Mouse (Mus musculus) C2C12 (cell line): ENCODE results near the gene Obsl1.

Experiments used
- CEBPB ChIP-seq: IDR thresholded peaks from one replicate; pipeline ENCODE4 v1.6.1; 2011; ENCODE audit warnings: low read depth, mild to moderate bottlenecking, control low read depth, moderate library complexity
- CTCF ChIP-seq: IDR thresholded peaks from one replicate; pipeline ENCODE4 v1.5.1; 2011; ENCODE audit not compliant: control insufficient read depth, insufficient read depth, insufficient read length
- FOSL1 ChIP-seq: IDR thresholded peaks from one replicate; pipeline ENCODE4 v1.8.0; 2011; ENCODE audit warnings: mild to moderate bottlenecking, low read length; ENCODE audit not compliant: poor library complexity, insufficient read depth, severe bottlenecking
- MAX ChIP-seq: IDR thresholded peaks from one replicate; pipeline ENCODE4 v1.6.1; 2011; ENCODE audit warnings: mild to moderate bottlenecking, control low read depth
- MYOG ChIP-seq: IDR thresholded peaks from one replicate; pipeline ENCODE4 v1.6.1; 2011; ENCODE audit not compliant: control insufficient read depth, insufficient read length; ENCODE audit errors: extremely low read depth
- USF1 ChIP-seq: IDR thresholded peaks from one replicate; pipeline ENCODE4 v1.6.1; 2011; ENCODE audit warnings: low read depth, mild to moderate bottlenecking, control low read depth, moderate library complexity

DNA sequence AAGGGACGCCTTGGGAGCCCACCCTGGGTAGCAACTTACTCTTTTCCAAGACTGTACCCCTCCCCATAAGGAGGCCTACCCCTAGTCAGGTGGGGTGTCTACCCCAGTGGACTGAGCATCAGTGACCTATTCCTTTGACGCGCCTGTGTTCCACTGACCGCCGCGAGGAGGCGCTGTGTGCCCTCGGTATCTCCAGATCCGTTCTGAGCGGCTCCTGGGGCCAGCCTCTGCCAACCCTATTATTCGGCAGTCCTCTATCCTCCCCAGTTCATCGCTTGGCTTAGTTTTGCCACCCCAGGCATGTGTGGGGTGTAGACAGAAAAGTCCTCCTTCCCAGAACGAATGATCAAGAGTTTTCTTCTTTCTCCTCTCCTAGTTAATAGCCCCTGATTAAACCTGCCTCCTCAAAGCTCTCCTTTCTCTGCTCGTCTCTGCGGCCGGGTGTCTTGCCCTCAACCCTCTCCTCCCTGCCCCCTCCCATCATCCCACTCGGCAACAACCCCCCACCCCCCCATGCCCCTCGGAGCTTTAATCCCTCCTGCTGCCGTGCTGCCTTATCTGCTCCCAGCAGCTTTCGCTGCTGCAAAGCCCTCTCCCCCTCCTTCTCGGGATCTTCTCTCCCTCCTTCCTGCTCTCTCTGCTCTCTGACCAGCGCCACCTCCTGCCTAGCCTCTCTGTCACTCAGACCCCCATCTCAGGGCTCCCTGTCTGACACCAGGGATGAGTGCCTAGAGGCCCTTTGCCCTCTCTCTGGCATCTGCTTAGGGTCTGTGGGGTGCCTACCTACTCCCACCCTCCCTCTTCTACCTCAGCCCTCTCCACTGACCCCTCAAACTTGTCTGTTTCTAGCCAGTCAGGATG, 60.3 kb downstream of the Obsl1 start:
- TF ChIP-seq MAX (no peak), CTCF (peak; percentile 96), MYOG (no peak), USF1 (no peak), CEBPB (no peak), FOSL1 (no peak)
